Mouse (Mus musculus): ENCODE results near the gene Osbp2.

- TF ChIP-seq CTCF (IDR thresholded peaks at IDR 0.05; ENCODE audit: low read depth): no peak
- no peak for TF ChIP-seq EP300 (IDR thresholded peaks at IDR 0.05; ENCODE audit: low read depth)
Measured at GRCm38 (mm10) chr11:3860361-3860760, 3.3 kb downstream of the Osbp2 start.

Data from liver, postnatal 0 days (tissue).